Mouse (Mus musculus): ENCODE measurements around the gene Gabrr3.

Gabrr3 gene

DNA sequence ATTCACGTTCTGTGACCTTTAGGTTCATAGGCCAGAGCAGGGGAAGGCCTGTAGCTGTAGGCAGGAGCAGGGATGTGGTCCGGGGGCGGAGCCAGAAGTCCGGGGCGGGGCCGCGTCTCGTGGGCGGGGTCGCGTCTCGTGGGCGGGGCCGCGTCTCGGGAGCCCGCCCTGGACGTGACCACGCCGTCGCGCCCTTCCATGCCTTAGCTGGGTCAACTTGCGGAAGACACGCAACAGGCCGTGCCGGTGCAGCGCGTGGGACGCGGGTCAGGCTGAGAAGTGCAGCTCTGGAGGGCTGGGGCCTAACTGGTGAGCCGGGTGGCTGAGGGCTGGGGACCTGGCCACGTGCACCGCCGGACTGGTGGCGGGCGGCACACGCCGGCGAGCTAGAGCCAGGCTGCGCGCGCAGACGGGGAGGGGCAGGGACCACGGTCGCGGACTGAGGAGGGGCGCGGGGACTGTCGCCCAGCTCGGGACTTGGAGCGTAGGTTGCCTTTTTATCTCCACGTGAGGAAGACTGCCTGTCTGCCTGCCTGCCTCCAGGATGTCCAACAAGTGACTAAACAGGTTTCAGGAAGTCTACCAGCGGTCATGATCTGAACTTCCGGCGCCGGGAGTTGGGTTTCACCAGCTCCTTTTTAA, 64.6 kb downstream of the Gabrr3 start, which contains the start of gene Riox2:
Gene Riox2 (plus strand): TSS at position 139 of the 642 bp plus-strand sequence.
- peak; percentile 87 for DNase-seq

DNA sequence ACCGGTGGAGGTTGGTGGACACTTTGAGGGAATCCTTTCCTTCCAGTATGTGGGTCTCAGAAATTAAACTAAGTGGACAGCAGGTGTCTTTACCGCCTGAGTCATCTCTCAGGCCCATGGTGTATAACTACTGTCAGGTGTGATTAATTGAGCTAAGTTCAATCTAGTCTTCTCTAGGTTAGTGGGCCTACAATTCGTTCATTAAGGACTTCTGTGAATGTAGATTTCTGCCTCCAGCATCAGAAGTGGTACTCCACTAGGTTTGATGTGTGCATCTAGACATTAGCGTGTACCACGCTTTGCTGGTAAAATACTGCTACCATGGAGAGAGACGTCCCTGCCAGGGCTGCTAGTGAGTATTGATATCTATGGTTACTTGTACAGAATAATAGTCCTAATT, 65.4 kb downstream of the Gabrr3 start:
- no peak for DNase-seq

DNA sequence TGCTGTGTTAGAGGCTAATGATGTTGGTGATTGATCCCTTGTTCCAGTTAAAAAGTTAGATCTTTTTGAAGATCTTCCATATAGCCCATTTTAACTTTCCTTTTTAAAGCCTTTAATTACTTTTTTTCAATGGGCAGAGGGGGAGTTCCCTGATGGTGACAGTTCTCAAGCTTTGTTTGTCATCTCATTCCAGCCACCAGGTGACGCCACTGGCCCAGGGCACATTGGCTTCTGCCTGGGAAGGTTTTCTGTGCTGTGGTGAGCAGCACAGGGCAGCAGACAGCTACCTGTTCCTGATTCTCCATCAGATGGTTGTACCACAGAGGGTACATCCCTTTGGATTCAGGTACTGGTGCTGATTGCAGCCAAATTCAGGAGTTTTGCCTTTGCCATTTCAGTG, 67.7 kb downstream of the Gabrr3 start:
- DNase-seq = peak; percentile 72

DNA sequence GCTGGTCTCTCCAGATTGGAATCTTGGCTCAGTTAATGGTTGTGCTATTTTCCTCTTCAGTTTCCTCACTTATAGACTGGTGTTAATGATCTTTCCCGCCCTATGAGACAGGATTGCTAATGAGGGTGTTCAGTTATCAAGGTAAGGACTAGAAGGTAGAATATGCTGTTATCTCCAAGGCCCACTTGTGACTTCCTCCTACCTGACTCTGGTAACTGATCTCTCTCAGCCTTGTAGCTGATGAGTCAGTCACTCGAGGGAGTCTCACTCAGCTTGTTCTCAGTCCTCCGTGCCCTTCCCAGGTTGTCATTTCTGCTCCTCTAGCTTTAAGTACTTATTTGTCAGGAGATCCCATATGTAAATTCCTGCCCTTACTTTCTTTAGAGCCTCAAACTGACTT, 70.8 kb downstream of the Gabrr3 start:
- no peak for DNase-seq

DNA sequence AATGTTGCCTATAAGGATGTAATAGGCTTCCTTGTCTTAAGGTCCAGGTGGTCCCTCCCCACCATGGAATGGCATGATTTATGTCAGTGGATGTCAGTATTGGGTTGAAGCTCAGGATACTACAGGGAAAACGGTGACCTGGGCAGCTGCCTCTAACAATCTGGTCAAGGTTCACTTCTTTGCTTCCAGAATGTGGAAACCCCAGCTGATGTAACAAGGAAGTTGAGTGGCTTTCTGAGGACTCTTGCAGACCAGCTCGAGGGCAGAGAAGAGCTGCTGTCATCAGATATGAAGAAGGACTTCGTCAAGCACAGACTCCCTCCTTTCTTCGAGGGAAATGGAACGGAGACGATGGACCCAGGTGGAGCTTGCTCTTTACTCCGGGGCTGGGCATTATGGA, 80.1 kb downstream of the Gabrr3 start:
- no peak for DNase-seq

DNA sequence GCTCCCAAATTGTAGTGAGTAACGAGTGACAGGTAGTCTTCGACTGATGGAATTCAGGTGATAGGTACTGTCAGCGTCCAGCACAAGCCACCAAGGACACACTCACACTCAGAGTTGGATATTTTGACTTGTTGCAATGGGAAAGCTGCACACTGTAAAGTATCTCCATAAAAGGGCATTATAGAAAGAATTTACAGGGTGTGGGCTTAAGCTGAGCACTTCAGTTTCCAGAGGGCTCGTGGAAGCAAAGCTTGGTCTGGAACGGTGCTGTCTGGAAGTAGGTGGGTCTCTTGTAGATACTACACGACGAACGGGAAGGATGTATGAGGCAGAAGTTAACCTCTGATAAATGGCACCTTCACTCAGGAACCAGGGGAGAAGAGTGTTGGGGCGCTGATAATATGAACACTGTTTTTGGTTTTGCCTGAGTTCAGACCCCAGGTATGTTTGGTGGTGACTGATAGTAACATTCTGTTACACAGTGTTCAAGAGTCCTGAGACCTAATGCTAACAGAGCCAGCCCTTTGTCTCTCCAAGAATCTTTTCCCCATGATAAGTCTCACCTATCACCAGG, 80.9 kb downstream of the Gabrr3 start:
- no peak for DNase-seq

DNA sequence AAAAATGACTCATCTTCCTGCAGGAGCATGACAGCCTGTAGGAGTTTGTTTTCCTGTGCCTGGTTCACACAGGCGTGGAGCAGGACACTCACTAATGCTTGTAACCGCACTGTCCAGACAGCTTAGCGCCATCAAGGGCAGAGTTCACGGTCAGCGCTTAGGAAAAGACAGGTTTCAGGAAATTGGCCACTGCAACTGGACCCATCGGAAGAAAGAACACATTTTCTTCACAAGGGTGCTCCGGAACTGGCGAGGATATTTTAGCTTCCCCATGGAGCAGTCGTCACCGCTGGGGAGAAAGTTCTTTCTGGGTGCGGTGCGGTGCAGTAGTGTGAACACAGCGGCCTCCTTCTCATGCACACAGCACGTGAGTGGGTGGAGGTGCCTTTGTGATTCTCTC, 86.1 kb downstream of the Gabrr3 start:
- DNase-seq = peak; percentile 51

DNA sequence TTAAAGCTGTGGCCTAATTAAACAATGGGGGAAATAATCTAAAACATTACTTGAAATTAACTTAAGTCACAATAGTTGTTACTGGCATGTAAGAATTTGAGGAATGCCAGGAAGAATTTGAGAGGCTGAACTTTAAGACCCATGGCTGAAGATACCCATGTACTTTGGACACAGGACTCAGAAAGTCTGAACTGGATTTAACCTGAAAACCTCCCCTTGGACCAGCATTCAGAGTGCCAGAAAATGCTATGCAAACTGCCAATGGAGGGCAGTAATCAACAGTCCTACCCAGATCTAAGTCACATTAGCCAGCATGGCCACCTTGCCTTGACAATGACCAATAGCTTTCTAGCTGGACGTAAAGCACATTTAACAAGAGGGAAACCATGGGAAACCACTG, 90.8 kb downstream of the Gabrr3 start:
- DNase-seq = peak; percentile 56

DNA sequence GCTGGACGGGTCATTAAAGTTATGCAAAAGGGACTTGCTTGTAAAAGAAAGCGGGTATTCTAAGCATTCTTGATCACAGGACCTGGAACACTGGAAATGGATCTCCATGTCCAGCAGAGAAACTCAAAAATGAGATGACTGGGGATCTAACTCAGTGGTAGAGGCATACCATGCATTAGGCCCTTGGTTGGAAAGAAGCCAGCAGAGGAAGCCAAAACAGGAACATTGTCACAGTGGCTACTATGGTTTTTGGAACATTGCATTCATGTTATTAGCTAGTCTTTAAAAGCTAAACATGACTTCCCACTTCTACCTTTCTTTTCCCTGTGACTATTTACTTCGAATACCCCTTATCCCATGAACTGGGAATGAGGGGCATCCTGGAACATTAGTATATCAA, 92.0 kb downstream of the Gabrr3 start:
- no peak for DNase-seq

DNA sequence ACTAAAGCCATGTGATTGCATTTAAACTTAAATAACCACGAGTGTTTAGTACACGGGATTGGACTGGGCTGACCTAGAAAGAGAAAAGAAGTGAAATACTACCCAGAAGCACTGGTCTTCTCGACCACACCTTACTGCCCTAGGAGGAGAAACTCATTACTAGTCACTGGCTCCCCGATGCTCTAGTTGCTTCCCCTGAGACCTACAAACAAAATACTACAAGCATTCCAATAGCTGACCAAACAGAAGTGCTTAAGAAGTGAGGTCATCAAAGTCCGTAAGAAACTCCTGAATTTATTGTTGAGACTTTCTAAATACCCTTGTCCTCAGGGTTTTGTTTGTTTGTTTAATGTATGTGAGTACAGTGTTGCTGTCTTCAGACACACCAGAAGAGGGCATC, 102.7 kb downstream of the Gabrr3 start:
- DNase-seq = no peak
